Mouse (Mus musculus): ENCODE data around the gene F3. TPM values are rescaled to one million over a fixed set of nuclear protein-coding genes. Genes with fewer than 3 reads are reported as not detected.
A peak's percentile ranks its signal among the peaks of the same experiment; 100 is the strongest.
"Not testable (repeated sequence)": the region's sequence is repeated elsewhere in the genome, so short reads cannot be mapped to it uniquely, and the experiment has no call there.

F3 gene
- polyA plus RNA-seq, 1 experiment: 4.2 TPM

DNA sequence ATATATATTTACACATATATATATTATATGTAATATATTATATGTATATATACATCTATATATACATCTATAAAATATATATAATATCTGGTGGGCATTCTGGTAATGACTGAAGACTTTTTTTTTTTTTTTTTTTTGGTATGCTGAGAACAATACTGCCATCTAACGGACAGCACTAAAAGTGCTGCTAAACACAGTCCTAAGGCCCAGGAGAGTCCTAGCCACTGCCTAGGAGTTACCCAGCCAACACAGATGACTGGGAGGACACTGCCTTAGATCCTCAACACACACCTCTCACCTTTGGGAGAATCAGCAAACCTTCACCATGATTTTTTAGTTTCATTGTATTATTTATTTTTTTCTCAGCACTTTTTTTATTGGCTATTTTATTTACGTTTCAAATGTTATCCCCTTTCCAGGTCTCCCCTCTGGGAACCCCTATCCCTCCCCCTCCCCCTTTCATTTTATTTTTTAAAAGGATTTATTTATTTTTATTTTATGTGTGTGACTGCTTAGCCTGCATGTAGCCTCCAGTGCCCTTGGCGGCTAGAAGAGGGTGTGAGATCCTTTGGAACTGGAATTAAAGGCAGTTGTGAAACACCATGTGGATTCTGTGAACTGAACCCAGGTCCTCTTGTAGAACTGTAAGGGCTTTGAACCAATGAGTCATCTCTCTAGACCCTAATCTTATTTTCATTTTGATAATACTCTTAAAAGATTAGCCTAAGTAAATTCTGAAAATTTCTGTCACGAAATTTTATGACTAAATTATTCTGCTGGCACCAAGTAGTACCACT, 38.9 kb downstream of the F3 start:
- Histone ChIP-seq H3K4me3 (ENCODE audit: control insufficient read depth, low read depth, low read length) (no peak overlapping the region), H3K36me3 (ENCODE audit: control insufficient read depth, insufficient read depth, low read length) (no peaks in the 10 kb centered on the region), H3K4me1 (ENCODE audit: control insufficient read depth, insufficient read depth, low read length) (no peaks in the 10 kb centered on the region; the same call in 1 of the 2 replicates), H3K27me3 (ENCODE audit: control insufficient read depth, insufficient read depth, low read length) (no peaks in the 10 kb centered on the region), H3K27ac (ENCODE audit: control insufficient read depth, insufficient read depth, low read depth, low read length) (no peak overlapping the region)
- no peak for TF ChIP-seq CTCF (IDR thresholded peaks at IDR 0.05; ENCODE audit: control insufficient read depth, insufficient read depth, insufficient replicate concordance, low read depth, low read length)
- TF ChIP-seq POLR2A (IDR thresholded peaks at IDR 0.05; ENCODE audit: control insufficient read depth, low read depth, low read length): no peak

DNA sequence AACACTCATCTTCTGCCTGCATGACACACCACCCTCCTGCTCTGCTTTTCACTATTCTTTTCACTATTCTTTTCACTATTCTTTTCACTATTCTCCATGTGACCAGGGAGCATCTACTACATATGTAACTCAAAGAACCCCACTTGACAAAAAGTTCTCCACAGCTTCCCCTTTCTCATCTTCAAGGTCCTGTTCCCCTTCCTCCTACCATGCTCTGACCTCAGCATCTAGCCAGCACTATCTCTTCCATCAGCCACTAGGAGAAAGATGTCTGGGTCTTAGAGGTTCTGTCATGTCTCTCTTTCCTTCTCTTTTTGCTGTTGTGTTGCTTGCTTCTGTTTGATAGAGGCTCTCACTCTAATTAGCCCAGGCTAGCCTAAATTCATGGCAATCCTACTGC, 42.7 kb downstream of the F3 start:
- Histone ChIP-seq H3K27ac (ENCODE audit: control insufficient read depth, insufficient read depth, low read depth, low read length) (no peak overlapping the region), H3K36me3 (ENCODE audit: control insufficient read depth, insufficient read depth, low read length) (no peaks in the 10 kb centered on the region)
- TF ChIP-seq CTCF (IDR thresholded peaks at IDR 0.05; ENCODE audit: control insufficient read depth, insufficient read depth, insufficient replicate concordance, low read depth, low read length): no peak
- TF ChIP-seq POLR2A (IDR thresholded peaks at IDR 0.05; ENCODE audit: control insufficient read depth, low read depth, low read length): no peak

DNA sequence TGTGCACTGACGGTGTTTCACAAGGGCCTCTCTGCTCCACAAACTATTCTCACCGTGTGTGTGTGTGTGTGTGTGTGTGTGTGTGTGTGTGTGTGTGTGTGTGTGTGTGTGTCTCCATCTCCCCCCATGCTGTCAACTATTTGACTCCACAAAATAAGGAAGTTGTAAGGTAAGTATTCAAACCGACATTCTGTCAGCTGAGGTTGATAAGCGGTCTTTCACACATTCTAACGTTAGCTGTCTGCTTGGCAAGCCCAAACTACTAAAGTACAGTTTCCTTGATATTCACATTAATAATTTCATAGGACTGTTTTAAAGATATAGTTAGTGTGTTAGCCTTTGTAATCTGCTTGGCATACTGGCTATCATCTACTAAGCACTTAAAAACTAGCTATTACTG, 43.5 kb downstream of the F3 start:
- TF ChIP-seq POLR2A (IDR thresholded peaks at IDR 0.05; ENCODE audit: control insufficient read depth, low read depth, low read length) (no peak), CTCF (IDR thresholded peaks at IDR 0.05; ENCODE audit: control insufficient read depth, insufficient read depth, insufficient replicate concordance, low read depth, low read length) (no peak)
- H3K27me3 ChIP-seq (ENCODE audit: control insufficient read depth, insufficient read depth, low read length): no peaks in the 10 kb centered on the region
- H3K4me1 ChIP-seq (ENCODE audit: control insufficient read depth, insufficient read depth, low read length): no peaks in the 10 kb centered on the region
- H3K36me3 ChIP-seq (ENCODE audit: control insufficient read depth, insufficient read depth, low read length): no peaks in the 10 kb centered on the region
- H3K27ac ChIP-seq (ENCODE audit: control insufficient read depth, insufficient read depth, low read depth, low read length): no peak overlapping the region
- H3K4me3 ChIP-seq (ENCODE audit: control insufficient read depth, low read depth, low read length): no peak overlapping the region

More for the DNA sequence above, 42.7 kb downstream of the F3 start:
- no peaks in the 10 kb centered on the region for H3K4me1 ChIP-seq (ENCODE audit: control insufficient read depth, insufficient read depth, low read length)
- no peaks in the 10 kb centered on the region for H3K27me3 ChIP-seq (ENCODE audit: control insufficient read depth, insufficient read depth, low read length)
- no peak overlapping the region for H3K4me3 ChIP-seq (ENCODE audit: control insufficient read depth, low read depth, low read length)

DNA sequence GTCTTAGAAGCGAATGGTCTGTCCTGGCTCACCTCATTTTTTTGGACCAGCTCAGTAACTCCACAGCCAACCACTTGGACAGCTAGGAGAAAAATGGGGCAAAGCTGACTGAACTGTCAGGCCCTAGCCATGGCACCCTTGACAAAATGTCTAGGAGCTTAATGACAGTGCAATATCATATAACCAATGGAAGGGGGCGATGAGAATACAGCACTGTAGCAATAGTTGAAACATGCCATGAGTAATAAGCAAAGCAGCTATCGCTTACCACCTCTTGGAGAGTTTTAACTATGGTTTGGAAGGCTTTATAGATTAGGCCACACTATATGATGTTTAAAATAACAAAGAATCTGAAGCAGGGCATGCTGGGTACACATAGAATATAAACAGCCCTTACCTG, 45.4 kb downstream of the F3 start:
- no peak overlapping the region for H3K4me3 ChIP-seq (ENCODE audit: control insufficient read depth, low read depth, low read length)
- H3K36me3 ChIP-seq (ENCODE audit: control insufficient read depth, insufficient read depth, low read length): no peaks in the 10 kb centered on the region
- no peaks in the 10 kb centered on the region for H3K27me3 ChIP-seq (ENCODE audit: control insufficient read depth, insufficient read depth, low read length)

GRCm38 (mm10) chr3:121773336-121773735, 50.0 kb downstream of the F3 start:
- not testable (repeated sequence) for H3K4me3 ChIP-seq (ENCODE audit: control insufficient read depth, low read depth, low read length); H3K4me1 ChIP-seq (ENCODE audit: control insufficient read depth, insufficient read depth, low read length); H3K27ac ChIP-seq (ENCODE audit: control insufficient read depth, insufficient read depth, low read depth, low read length); H3K36me3 ChIP-seq (ENCODE audit: control insufficient read depth, insufficient read depth, low read length); H3K27me3 ChIP-seq (ENCODE audit: control insufficient read depth, insufficient read depth, low read length)

More for the DNA sequence above, 45.4 kb downstream of the F3 start:
- TF ChIP-seq CTCF (IDR thresholded peaks at IDR 0.05; ENCODE audit: control insufficient read depth, insufficient read depth, insufficient replicate concordance, low read depth, low read length): no peak
- TF ChIP-seq POLR2A (IDR thresholded peaks at IDR 0.05; ENCODE audit: control insufficient read depth, low read depth, low read length): no peak
- no peak overlapping the region for H3K27ac ChIP-seq (ENCODE audit: control insufficient read depth, insufficient read depth, low read depth, low read length)
- no peaks in the 10 kb centered on the region for H3K4me1 ChIP-seq (ENCODE audit: control insufficient read depth, insufficient read depth, low read length)

DNA sequence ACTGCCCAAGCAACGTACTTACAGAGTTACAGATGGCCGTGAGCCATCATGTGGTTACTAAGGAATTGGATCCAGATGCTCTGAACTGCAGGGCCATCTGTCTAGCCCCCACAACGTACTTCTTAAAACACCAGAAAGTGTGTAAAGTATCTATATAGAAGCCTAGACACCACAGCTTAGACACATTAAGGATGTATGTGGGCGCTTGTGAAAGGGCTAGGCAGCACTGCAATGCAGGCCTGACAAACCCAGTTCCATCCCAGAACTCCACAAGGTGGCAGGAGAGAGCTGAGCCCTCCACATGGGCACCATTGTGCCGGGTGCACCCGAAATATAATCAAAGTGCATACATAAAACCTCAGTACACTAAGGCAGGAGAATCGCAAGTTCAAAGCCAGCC, 54.6 kb downstream of the F3 start:
- Histone ChIP-seq H3K36me3 (ENCODE audit: control insufficient read depth, insufficient read depth, low read length) (no peaks in the 10 kb centered on the region), H3K27ac (ENCODE audit: control insufficient read depth, insufficient read depth, low read depth, low read length) (no peak overlapping the region), H3K4me1 (ENCODE audit: control insufficient read depth, insufficient read depth, low read length) (no peaks in the 10 kb centered on the region), H3K4me3 (ENCODE audit: control insufficient read depth, low read depth, low read length) (no peak overlapping the region), H3K27me3 (ENCODE audit: control insufficient read depth, insufficient read depth, low read length) (no peaks in the 10 kb centered on the region)
- TF ChIP-seq POLR2A (IDR thresholded peaks at IDR 0.05; ENCODE audit: control insufficient read depth, low read depth, low read length) (no peak), CTCF (IDR thresholded peaks at IDR 0.05; ENCODE audit: control insufficient read depth, insufficient read depth, insufficient replicate concordance, low read depth, low read length) (peak; percentile 67; the same call in 1 of the 2 replicates)

DNA sequence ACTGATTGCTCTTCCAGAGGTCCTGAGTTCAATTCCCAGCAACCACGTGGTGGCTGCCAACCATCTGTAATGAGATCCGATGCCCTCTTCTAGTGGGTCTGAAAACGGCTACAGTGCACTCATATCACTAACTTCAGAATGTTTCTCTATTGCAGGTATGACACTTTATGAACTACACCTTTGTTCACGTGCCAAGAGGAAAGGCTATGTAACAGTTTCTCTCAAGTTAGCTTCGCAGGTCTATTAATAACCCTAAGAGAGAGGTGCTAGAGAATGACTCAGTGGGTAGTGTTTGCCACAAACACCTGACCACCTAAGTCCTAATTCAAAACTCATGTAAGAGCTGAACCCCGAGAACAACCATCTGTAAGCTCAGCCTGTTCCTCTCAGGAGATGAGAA, 59.7 kb downstream of the F3 start:
- TF ChIP-seq POLR2A (IDR thresholded peaks at IDR 0.05; ENCODE audit: control insufficient read depth, low read depth, low read length) (no peak), CTCF (IDR thresholded peaks at IDR 0.05; ENCODE audit: control insufficient read depth, insufficient read depth, insufficient replicate concordance, low read depth, low read length) (no peak)

More for the DNA sequence above, 59.7 kb downstream of the F3 start:
- Histone ChIP-seq H3K27me3 (ENCODE audit: control insufficient read depth, insufficient read depth, low read length) (no peaks in the 10 kb centered on the region), H3K4me1 (ENCODE audit: control insufficient read depth, insufficient read depth, low read length) (no peaks in the 10 kb centered on the region), H3K36me3 (ENCODE audit: control insufficient read depth, insufficient read depth, low read length) (no peaks in the 10 kb centered on the region), H3K27ac (ENCODE audit: control insufficient read depth, insufficient read depth, low read depth, low read length) (no peak overlapping the region), H3K4me3 (ENCODE audit: control insufficient read depth, low read depth, low read length) (no peak overlapping the region)

Other genes starting within 250 kb of the F3 start
- gene Slc44a3, start 191.1 kb upstream of the F3 start, polyA plus RNA-seq (2012; rRNA removed): 1.4 and 1.5 TPM in 2 replicates
- not detected in 2 replicates for gene 4930432M17Rik, start 52.8 kb upstream of the F3 start, polyA plus RNA-seq (2012; rRNA removed)
- 2.9 and 4.2 TPM in 2 replicates for gene Abcd3, start 91.8 kb downstream of the F3 start, polyA plus RNA-seq (2012; rRNA removed)
- gene Arhgap29, start 229.0 kb downstream of the F3 start, polyA plus RNA-seq (2012; rRNA removed): 72.9 and 78.3 TPM in 2 replicates

All from testis, adult 2 months (tissue).